Mouse (Mus musculus) brain, embryonic 14.5 days (tissue): ENCODE measurements around the gene Mapk3. TPM values are rescaled to one million over a fixed set of nuclear protein-coding genes. Genes with fewer than 3 reads are reported as not detected.

Experiments used
- DNase-seq: peaks from one replicate; pipeline ENCODE4 v3.0.0-alpha.2; 2011; ENCODE audit warnings: low read depth
- CTCF ChIP-seq: fragments of 200-500 bp; IDR thresholded peaks from 2 replicates; pipeline ENCODE4 v1.5.1; 2012; ENCODE audit warnings: inconsistent platforms, mild to moderate bottlenecking, moderate library complexity, borderline replicate concordance; ENCODE audit not compliant: insufficient read depth, insufficient read length; ENCODE audit errors: extremely low read depth
- POLR2A ChIP-seq: fragments of 200-500 bp; IDR thresholded peaks from 2 replicates; pipeline ENCODE4 v1.6.1; 2012; ENCODE audit warnings: mild to moderate bottlenecking, inconsistent platforms, borderline replicate concordance; ENCODE audit not compliant: poor library complexity, insufficient read depth, insufficient read length, severe bottlenecking; ENCODE audit errors: extremely low read depth
- polyA plus RNA-seq: library from polyadenylated mRNA; depleted of rRNA; stranded (reverse); fragments of >200 nt; gene quantifications from 2 replicates; pipeline ENCODE4 v1.2.3, GENCODE M21; 2012

The Mapk3 gene
- polyA plus RNA-seq, 1 experiment, result 224 TPM

GRCm38 (mm10) chr7:126793456-126794270 lies 34.3 kb downstream of the Mapk3 start:
- no peak for DNase-seq
- TF ChIP-seq CTCF (no peak), POLR2A (no peak)

GRCm38 (mm10) chr7:126794271-126794605 lies 34.8 kb downstream of the Mapk3 start:
- no peak for TF ChIP-seq POLR2A
- TF ChIP-seq CTCF, result no peak

GRCm38 (mm10) chr7:126795387-126796317 lies 36.3 kb downstream of the Mapk3 start:
- no peak for TF ChIP-seq POLR2A
- TF ChIP-seq CTCF, result no peak

More at GRCm38 (mm10) chr7:126794271-126794605, 34.8 kb downstream of the Mapk3 start:
- no peak for DNase-seq

GRCm38 (mm10) chr7:126796350-126796932 lies 37.0 kb downstream of the Mapk3 start:
- no peak for TF ChIP-seq CTCF
- no peak for TF ChIP-seq POLR2A
- peak; percentile 37 for DNase-seq

More at GRCm38 (mm10) chr7:126795387-126796317, 36.3 kb downstream of the Mapk3 start:
- no peak for DNase-seq

- peak; percentile 55 for DNase-seq
- TF ChIP-seq CTCF (no peak), POLR2A (no peak)
These were observed 38.2 kb downstream of the Mapk3 start, which contains the start of gene Fam57b for GRCm38 (mm10) chr7:126797411-126798126. Gene Fam57b (plus strand): TSS chr7:126797668.

- DNase-seq, result no peak
- TF ChIP-seq CTCF (no peak), POLR2A (no peak)
These were observed 39.0 kb downstream of the Mapk3 start for GRCm38 (mm10) chr7:126798127-126799049.

GRCm38 (mm10) chr7:126799050-126799467 lies 39.7 kb downstream of the Mapk3 start:
- TF ChIP-seq CTCF (peak; percentile 42; the same call in 1 of the 2 replicates), POLR2A (peak; percentile 72; the same call in 1 of the 2 replicates)
- peak; percentile 99 for DNase-seq

- DNase-seq, result no peak
- TF ChIP-seq CTCF, result peak; percentile 60; the same call in 1 of the 2 replicates
- TF ChIP-seq POLR2A, result peak; percentile 32; the same call in 1 of the 2 replicates
These were observed 40.3 kb downstream of the Mapk3 start for GRCm38 (mm10) chr7:126799468-126800268.
